Mouse (Mus musculus): ENCODE data around the gene Brms1. TPM values are rescaled to one million over a fixed set of nuclear protein-coding genes. Genes with fewer than 3 reads are reported as not detected.
"Not testable (repeated sequence)": the region's sequence is repeated elsewhere in the genome, so short reads cannot be mapped to it uniquely, and the experiment has no call there.

Gene Brms1
- total RNA-seq, 4 experiments from 2014 or later = 23.7 to 29.7 (median 25.4) TPM

DNA sequence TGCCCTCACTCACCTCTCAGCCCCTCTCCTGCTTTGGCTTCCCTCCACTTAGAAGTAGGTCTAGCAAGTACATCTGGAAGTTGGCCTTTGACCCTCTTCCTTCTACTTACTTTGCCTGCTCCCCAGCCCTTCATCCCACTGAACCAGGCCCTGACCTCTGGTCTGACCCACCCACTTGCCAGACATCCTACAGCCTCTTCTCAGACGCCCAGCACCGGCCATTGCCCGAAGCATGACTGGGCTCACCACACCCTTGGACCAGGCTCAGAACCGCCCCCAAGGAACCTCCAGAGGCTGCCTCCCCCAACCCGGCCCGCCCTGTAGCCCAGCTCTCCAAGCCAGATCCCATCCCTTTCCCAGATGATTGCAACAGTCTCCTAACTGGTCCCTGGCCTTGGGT, 21.3 kb downstream of the Brms1 start:
- no peak for DNase-seq (ENCODE audit: low spot score in 2 of 2)

DNA sequence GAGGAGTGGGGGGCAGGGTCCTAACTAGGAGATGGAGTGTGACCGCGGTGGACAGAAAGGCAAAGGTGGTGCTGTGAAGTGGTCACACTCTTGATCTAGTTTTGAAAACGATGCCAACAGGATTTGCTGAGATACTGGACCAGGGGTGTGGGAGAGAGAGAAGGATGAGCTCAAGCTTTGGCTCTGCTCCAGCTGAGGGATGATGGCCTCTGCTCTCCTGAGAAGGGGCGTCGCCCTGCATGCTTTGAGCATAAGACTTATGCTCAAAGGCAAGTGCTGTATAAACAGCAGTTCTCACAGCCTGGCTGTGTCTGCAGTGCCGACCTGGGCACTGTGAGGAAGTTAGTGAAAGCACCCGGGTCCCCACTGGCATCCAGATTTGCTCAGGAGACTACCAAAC, 23.9 kb downstream of the Brms1 start:
- DNase-seq (ENCODE audit: low spot score in 2 of 2) = no peak

DNA sequence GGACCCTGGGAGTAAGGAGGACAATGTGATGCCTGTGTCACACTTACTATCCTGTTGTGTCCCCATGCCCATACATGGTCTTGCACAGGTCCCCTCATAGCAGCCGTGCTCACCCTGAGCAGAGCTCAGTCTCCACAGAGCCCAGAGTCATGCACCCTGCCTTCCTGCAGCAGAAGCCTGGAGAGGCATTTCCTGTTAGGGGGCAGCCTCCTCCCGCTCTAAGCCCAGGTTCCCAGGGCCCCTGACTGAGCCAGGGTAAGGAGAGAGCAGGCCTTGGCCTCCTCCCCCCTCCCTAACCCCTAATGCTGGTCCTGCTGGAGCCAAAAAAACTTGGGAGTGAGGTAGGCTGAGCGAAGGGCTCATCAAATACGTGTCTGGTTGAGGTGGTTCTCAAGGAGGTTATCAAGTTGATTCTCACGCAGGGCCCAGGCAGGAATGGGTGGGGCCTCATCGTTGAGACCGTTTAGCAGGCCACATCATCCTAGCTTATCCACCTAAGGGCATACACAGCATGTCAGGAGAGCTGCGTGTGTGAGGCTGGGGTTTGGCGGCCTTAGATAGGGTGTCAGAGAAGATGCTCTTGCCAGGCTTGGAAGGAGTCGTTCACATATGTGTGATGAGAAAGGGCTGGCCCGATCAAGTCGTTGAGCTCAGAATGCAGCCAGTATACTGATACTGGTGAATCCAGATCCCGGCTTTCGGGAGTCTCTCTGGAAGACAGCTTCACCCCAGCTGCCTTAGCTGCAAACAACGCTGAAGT, 26.1 kb downstream of the Brms1 start:
- no peak for DNase-seq (ENCODE audit: low spot score in 2 of 2)

DNA sequence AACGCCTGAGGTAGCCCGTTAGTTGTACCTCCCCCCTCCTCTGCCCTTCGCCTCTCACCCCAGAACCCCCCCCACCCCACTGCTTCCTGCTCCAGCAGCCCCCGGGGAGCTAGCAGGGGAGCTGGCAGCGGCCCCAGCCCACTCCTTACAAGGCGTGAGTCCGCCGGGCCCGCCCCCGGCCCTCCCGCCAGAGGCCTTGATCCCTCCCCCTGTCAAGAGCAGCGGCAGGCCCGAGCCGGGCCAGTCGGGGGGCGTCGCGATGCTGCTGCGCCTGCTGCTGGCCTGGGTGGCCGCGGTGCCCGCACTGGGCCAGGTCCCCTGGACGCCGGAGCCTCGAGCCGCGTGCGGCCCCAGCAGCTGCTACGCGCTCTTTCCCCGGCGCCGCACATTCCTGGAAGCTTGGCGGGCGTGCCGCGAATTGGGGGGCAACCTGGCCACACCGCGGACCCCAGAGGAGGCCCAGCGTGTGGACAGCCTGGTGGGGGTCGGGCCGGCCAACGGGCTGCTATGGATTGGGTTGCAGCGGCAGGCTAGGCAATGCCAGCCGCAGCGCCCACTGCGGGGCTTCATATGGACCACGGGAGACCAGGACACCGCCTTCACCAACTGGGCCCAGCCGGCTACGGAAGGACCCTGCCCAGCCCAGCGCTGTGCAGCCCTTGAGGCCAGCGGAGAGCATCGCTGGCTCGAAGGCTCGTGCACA, 26.9 kb downstream of the Brms1 start, which contains the start of gene Cd248:
Cd248 (plus strand) TSS at position 212 of the 703 bp plus-strand sequence.
- DNase-seq (ENCODE audit: low spot score in 2 of 2) = no peak

DNA sequence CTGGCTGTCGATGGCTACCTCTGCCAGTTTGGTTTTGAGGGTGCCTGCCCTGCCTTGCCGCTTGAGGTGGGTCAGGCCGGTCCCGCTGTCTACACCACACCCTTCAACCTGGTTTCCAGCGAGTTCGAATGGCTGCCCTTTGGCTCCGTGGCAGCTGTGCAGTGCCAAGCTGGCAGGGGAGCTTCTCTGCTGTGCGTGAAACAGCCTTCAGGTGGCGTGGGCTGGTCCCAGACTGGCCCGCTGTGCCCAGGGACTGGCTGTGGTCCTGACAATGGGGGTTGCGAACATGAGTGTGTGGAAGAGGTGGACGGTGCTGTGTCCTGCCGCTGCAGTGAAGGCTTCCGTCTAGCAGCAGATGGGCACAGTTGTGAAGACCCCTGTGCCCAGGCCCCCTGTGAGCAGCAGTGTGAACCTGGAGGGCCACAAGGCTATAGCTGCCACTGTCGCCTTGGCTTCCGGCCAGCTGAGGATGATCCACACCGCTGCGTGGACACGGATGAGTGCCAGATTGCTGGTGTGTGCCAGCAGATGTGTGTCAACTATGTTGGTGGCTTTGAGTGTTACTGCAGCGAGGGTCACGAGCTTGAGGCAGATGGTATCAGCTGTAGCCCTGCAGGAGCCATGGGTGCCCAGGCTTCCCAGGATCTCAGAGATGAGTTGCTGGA, 27.5 kb downstream of the Brms1 start:
- no peak for DNase-seq (ENCODE audit: low spot score in 2 of 2)

DNA sequence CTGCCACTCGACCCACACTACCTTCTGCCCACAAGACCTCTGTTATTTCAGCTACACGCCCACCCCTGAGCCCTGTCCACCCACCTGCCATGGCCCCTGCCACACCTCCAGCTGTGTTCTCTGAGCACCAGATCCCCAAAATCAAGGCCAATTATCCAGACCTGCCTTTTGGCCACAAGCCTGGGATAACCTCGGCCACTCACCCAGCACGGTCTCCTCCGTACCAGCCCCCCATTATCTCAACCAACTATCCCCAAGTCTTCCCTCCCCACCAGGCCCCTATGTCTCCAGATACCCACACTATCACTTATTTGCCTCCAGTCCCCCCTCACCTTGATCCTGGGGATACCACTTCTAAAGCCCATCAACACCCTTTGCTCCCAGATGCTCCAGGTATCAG, 28.3 kb downstream of the Brms1 start:
- no peak for DNase-seq (ENCODE audit: low spot score in 2 of 2)

DNA sequence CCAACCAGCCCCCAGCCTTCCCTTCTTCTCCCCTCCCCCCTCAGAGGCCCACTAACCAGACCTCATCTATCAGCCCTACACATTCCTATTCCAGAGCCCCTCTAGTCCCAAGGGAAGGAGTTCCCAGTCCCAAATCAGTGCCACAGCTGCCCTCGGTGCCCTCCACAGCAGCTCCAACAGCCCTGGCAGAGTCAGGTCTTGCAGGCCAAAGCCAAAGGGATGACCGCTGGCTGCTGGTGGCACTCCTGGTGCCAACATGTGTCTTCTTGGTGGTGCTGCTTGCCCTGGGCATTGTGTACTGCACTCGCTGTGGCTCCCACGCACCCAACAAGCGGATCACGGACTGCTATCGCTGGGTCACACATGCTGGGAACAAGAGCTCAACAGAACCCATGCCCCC, 28.8 kb downstream of the Brms1 start:
- no peak for DNase-seq (ENCODE audit: low spot score in 2 of 2)

DNA sequence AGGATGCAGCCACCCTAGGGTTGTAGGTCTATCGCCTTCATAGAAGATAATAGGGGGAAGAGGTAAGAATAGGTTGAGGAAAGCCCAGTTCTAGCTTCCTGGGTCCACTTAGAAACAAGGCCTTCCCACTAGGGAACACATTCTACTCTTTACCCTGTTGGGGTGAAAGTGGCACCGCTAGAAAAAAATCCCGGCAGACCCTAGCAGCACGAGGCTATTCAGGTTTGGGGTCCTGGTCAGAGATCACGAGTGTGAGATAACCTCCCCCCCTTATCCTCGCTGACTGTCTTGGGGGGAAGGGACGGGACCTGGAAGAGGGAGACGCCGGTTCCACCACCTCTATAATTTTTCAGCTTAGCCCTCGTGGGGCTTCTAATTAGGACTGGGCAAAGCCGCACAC, 29.9 kb downstream of the Brms1 start:
- DNase-seq (ENCODE audit: low spot score in 2 of 2) = no peak

DNA sequence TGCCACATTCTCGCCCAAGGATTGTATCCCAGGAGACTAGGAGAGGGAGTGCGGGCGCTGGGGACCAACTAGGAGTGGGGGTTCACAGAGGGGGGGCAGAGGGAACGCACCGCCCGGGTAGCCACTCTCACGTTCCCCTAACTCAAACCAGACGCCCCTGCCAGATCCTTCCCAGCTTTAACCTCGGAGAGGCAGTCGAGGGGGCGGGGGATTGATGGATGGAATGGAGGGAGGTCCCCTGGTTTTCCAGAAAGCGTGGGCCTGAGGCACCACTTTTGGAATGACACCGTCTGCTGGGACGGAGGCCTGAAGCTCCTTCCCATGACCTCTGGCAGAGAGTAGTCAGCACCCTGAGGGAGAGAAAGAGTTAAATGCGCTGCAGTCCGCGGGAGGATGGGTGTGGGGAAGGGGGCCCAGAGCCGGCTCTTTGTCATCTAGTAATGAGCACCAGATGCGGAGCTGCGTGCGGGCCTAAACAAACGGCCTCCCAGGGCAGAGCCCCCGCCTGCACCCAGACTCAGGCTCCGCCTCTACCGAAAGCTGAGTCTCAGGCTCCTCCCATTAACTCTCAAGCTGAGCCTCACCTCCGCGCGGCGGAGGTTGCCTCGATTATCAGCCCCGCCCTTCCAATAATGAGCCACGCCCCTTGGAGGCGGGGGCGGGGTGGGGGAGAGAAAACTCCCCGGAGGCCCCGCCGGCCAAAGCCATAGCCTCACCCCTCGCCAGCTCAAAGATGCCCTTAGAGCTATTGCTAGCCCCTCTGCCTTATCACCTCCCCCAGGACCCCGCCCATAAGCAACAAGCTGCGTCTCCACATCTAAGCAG, 30.6 kb downstream of the Brms1 start:
- DNase-seq (ENCODE audit: low spot score in 2 of 2) = peak in 1 of 2 experiments; percentile 33

DNA sequence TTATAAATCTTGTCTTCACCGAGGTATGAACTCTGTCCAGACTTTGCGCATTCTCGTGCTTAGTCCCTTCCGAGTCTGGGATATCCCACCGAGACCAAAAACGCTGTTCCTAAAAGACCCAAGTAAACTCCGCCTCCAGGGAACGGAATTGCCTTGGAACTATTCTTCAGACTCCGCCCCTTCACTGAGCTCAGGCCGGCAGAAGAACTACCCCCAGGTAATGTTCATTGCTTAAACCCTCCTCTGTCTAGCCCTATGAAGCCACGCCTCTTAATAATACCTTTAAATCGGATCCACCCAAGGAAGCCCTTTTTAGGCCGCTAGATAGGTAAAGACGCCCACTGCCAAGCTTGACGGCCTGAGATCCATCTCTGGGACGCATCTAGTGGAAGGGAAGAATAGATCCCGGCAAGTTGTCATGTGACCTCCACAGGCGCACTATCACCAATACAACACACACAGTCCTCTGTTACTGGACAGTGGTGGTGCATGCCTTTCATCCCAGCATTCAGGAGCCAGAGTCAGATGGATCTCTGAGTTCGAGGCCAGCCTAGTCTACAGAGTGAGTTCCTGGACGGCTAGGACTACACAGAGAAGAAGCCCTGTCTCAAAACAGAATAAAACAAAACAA, 31.4 kb downstream of the Brms1 start:
- no peak for DNase-seq (ENCODE audit: low spot score in 2 of 2)

DNA sequence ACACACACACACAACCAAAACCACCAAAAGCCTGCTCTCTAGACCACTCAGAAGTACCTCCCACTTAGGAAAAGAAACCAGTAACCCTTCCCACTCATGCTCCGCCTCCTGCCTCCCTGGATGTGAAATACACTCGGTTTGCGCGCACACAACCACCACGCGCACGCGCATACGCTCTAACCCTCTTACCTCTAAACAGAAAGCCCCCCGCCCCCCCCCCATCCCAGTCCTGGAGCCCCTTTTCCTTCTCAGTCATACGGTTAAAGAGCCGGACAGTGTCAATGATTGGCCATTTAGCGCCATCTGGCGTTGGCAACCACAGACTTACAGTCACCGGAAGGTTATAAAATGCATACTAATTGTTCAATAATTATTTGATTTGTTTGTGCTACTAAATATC, 31.9 kb downstream of the Brms1 start:
- DNase-seq (ENCODE audit: low spot score in 2 of 2) = no peak

DNA sequence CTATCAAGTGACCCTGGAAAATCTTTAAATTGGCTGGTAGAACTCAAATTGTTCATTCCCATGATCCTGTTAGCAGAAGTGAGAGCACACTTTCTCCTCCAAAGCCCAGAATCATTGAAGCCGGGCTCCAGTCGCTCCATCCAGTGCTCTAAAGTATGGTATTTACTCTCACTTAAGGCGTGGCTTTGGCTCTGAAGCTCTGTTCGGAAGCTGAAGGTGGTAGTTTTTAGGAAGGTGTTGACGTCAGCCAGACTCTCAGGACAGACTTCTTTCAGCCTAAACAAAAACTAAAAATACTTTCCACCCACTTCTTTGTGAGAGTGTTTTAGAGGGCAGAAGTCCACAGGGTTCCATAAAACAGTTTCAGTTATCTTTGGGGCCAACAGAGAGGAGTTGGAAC, 32.4 kb downstream of the Brms1 start:
- no peak for DNase-seq (ENCODE audit: low spot score in 2 of 2)

DNA sequence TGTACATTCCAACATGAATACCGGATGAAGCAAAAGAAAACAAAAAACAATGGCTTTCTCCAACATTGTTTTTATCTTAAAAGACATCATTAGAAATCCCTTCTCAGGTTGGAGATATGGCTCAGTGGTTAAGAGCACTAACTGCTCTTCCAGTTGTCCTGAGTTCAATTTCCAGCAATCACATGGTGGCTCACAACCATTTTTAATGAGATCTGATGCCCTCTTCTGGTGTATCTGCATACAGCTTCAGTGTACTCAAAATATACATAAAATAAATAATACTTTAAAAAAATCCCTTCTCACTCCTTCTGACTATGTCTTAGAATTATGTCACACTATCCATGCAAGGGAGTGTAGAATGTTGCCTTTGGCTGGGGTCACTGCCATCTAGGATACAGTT, 38.1 kb downstream of the Brms1 start:
- DNase-seq (ENCODE audit: low spot score in 2 of 2) = no peak

DNA sequence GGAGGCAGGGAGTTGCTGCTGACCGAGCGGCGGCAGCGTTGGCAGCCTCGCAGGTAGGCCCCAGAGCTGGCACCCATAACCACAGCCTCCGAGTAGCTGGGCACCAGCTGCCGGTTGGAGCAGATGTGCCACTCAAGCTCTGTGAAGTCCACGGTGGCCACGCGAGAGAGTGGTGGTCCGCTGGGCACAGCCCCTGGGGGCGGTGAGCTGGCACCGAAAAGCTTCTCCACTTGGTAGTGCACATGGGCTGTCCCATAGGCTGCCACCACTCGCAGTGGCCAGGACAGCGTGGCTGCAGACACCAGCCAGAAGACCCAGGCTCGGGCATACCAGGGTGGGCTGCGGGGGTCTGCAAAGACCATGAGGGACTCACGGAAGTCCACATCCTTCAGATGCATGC, 40.9 kb downstream of the Brms1 start:
- no peak for DNase-seq (ENCODE audit: low spot score in 2 of 2)

DNA sequence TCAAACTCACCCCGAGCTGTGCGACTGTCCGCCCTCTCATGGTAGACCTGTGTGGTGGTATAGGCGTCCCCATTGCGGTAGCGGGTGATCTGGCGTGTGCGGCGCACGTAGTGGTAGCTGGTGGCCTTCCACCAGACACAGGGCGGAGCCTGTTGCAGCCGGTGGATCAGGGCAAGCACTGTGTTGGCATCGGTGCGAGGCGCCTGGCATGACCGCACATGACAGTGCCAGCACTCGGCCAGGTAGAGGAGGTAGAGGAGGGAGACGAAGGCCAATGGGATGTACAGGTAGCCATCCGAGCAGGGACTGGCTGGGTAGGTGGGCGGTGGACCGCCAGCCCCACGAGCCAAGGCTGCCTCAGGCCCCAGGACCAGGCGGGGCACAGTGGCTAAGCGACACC, 41.4 kb downstream of the Brms1 start:
- no peak for DNase-seq (ENCODE audit: low spot score in 2 of 2)

DNA sequence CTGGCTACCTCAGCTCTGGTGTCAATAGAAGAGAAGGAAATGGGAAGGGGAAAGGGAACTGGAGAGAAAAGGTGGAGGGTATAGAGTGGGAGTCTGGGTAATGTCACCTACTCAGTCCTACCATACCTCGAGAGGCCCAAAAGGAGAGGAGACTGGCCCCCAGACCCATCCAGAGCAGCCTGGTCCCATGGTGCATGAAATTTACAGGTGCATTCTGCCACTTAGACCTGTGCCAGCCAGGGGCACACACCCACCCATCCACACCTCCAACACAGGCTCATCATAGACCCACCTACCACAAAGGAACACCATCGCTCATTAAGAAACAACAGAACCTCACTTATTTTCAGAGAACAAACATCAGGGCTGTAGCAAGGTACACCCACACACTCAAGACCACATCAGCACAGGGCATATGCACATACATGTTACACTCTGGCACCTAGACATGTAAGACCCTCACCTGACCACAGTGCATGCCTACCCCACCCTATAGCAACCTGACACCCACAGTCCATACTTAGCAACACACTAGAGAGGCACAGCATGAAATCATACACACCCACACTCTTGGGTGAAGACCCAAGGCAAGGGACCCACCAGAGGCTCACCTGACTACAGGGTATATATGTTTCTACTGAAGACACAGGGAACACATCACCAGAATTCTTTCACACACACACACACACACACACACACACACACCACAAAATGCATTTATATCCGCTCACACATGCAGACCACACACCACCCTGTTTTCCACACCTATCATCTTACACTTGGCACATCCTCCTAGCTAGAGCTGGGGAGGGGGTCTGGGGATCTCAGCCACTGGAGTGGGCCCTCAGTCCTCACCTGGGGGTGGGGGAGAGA, 43.0 kb downstream of the Brms1 start:
- DNase-seq (ENCODE audit: low spot score in 2 of 2) = no peak

DNA sequence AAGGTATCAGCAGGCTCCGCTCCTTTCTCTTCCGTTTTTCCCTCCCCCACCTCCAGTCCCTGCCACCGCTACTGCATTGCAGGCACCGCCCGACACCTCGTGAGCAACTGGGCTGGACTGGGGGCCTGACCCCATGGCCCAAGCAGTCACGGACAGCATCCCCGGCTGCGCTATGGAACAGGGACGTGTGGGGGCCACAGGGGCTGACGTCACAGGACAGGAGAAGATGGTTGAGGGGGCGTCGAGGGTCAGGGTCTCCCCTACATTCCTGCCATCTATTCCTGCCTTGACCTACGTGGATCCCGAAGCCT, 43.6 kb downstream of the Brms1 start:
- peak in 1 of 2 experiments; percentile 30 for DNase-seq (ENCODE audit: low spot score in 2 of 2)

DNA sequence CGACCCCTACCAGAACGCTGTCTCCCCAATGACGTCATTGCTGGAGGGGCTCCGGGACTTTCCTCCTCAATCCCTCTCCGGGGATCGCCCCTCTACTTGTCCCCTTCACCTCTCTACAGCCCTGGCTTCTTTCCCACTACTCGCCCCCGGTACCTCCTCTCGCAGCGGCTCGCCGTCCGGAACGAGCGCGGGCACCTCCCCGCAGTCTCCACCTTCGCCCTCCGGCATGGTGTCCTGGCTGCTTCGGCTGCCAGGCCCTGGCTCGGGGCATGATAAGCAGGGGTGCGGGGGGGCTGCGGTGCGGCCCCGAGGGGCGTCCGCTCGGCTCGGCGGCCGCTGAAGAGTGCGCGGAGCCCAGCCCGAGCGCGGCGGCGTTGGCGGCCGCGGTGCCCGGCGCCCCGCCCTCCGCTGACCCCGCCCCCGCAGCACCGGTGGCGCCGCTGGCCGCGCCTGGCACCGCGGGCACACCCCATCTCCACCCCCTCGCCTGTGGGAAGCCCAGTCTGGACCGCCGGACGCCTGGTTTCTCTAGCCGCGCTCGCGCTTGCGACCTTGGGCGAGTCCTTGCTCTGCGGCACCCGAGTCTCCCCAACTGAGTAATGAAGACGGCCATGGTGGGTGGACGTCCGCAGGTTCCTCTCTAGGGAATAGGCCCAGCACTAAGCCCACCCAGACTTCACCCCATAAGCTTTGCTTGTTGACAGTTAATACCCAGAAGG, 44.1 kb downstream of the Brms1 start, which contains the start of gene Tmem151a:
Tmem151a (minus strand) TSS at position 387 of the 719 bp plus-strand sequence.
- DNase-seq (ENCODE audit: low spot score in 2 of 2) = peak in 1 of 2 experiments; percentile 25

DNA sequence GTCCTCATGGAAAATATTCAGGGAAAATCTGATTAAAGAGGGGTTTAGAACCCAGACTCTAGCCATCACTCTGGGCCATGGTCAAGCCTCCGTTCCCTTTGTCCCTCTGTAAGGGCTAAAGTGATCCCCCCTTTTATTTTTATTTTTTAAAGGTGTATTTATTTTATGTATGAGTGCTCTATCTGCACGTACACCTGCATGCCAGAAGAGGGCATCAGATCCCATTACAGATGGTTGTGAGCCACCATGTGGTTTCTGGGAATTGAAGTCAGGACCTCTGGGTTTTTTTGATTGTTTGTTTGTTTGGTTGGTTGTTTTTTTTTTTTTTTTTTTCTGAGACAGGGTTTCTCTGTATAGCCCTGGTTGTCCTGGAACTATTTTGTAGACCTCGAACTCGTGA, 45.4 kb downstream of the Brms1 start:
- not testable (repeated sequence) for DNase-seq (ENCODE audit: low spot score in 2 of 2)

All from left cerebral cortex, adult 8-10 months (tissue).